Mouse (Mus musculus) lung, adult 2 months (tissue): ENCODE results near the gene Uvrag. TPM values are rescaled to one million over a fixed set of nuclear protein-coding genes. Genes with fewer than 3 reads are reported as not detected.

ENCODE experiments used
- DNase-seq: peaks from one replicate; pipeline ENCODE4 v3.0.0; 2022
- H3K4me1 ChIP-seq: fragments of 200-500 bp; 2 replicates; pipeline ENCODE4 v1.6.1; 2011; ENCODE audit warnings: low read length; ENCODE audit not compliant: control insufficient read depth, insufficient read depth
- H3K4me3 ChIP-seq: fragments of 200-500 bp; replicated peaks from 2 replicates; pipeline ENCODE3; 2011; ENCODE audit warnings: low read depth, mild to moderate bottlenecking, control low read depth, low read length; ENCODE audit errors: extremely low read depth
- CTCF ChIP-seq: fragments of 200-500 bp; IDR thresholded peaks from 2 replicates; pipeline ENCODE4 v1.5.1; 2011; ENCODE audit warnings: mild to moderate bottlenecking, low read length, control low read depth; ENCODE audit not compliant: insufficient read depth
- POLR2A ChIP-seq: fragments of 200-500 bp; IDR thresholded peaks from 2 replicates; pipeline ENCODE4 v1.6.1; 2011; ENCODE audit warnings: low read depth, mild to moderate bottlenecking, control low read depth, low read length, borderline replicate concordance; ENCODE audit errors: extremely low read depth
- WGBS: fragments of 180-500 bp; shearing (Covaris S2); methylation state at CpG from one replicate; pipeline ENCODE4 v1.1.7; 2018; 5-methylcytosine and 5-hydroxymethylcytosine counted together
- polyA plus RNA-seq: library from polyadenylated mRNA; depleted of rRNA; stranded (reverse); fragments of >200 nt; gene quantifications from 2 replicates; pipeline ENCODE4 v1.2.3, GENCODE M21; 2012

The Uvrag gene
- polyA plus RNA-seq, 1 experiment, result 35.4 TPM

DNA sequence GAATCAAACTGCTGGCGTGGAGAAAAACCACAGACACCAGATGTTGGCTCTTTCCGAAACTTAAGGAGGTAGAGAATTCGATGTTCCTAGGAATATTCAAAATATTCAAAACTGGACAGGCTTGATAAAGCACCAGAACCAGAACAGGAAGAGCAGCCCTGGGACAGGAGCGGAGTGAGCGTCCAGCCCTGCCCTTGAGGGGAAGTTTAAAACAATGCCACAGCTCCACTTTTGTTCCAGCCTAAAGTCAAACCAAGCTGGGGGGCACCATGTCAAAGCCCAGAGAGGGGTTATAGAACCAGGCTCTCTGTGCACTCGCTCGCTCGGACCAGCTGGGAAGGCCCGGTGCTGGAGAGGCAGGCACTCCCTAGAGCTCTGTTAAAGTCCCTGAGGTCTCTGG lies 8.3 kb downstream of the Uvrag start:
- WGBS, result 19% methylated on average over 9 of the region's 9 CpGs
- H3K4me1 ChIP-seq, result peaks cover 38% of the 10 kb centered on the region
- DNase-seq, result no peak
- no peak overlapping the region for H3K4me3 ChIP-seq
- TF ChIP-seq CTCF (no peak), POLR2A (no peak; the same call in 1 of the 2 replicates)

GRCm38 (mm10) chr7:99131819-99132353 lies 9.1 kb downstream of the Uvrag start:
- WGBS, result 12% methylated on average over 6 of the region's 6 CpGs
- Histone ChIP-seq H3K4me1 (peaks cover 43% of the 10 kb centered on the region), H3K4me3 (no peak overlapping the region)
- TF ChIP-seq CTCF (no peak), POLR2A (no peak)
- DNase-seq, result no peak

GRCm38 (mm10) chr7:99128965-99129364 lies 12.0 kb downstream of the Uvrag start:
- DNase-seq, result no peak
- 65% methylated on average over 8 of the region's 8 CpGs for WGBS

DNA sequence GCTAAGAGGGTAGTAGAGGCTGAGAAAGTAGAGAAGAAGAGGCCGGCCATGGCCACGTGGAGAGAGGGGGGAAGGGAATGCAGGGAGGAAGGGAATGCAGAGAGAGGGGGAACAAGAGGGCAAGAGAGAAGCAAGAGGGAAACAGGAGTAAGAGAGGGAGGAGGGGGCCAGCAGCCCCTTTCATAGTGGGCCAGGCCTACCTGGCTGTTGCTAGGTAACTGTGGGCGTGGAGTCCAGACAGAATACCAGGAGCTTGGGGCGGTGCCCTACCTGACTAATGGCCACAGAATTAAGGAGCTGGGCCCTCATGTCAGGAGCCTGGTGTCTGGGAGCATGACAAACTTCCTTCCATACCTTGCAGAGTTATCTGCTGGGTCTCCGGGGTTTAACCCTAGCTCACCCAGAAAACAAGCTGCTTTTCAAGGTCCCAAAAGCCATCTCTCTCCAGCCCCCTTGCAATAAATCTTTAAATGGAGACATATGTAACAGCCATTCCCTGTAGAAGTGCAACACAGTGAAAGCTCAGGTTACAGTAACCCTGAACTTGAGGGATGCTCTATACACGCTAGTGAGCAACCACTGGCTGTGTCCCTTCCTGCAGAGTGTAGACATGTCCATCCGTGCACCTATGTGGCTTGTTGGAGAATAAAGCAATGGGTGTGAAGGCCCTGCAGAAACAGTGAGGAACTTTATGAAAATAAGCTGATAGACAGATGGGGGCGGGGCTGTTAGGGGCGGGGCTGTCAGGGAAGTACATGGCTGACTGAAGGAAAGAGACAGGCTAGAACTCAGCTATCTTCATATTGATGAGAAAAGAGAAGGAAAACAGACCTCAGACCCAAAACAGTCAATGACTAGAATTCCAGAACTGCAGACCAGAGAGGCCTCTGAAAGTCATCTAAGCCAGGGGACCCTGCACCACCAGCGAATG lies 12.7 kb downstream of the Uvrag start:
- DNase-seq, result no peak
- 58% methylated on average over 10 of the region's 10 CpGs for WGBS
- H3K4me1 ChIP-seq, result peaks cover 42% of the 10 kb centered on the region
- no peak overlapping the region for H3K4me3 ChIP-seq
- TF ChIP-seq POLR2A, result no peak

More at GRCm38 (mm10) chr7:99128965-99129364, 12.0 kb downstream of the Uvrag start:
- peaks cover 44% of the 10 kb centered on the region for H3K4me1 ChIP-seq
- H3K4me3 ChIP-seq, result no peak overlapping the region
- TF ChIP-seq CTCF (no peak), POLR2A (no peak)

DNA sequence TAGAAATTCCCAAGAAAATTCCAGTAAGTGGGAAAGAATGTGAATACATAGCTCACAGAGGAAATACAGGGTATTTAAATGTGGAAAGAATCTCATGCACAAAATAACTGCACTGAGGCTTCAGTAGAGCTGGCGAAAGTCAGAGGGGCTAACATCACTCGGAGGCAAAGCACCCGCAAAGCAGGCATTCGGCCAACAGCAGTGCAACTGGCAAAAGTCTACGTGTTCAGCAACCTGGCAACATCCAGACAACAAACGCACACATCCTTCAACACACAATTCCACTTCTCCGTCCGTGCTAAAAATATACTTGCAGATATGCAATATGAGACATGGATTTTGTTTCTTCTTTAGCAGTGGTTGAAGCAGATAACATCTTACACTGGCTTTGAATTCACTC lies 14.9 kb downstream of the Uvrag start:
- TF ChIP-seq CTCF (no peak), POLR2A (no peak)
- Histone ChIP-seq H3K4me1 (peaks cover 29% of the 10 kb centered on the region), H3K4me3 (no peak overlapping the region)
- DNase-seq, result no peak
- 21% methylated on average over 8 of the region's 8 CpGs for WGBS

DNA sequence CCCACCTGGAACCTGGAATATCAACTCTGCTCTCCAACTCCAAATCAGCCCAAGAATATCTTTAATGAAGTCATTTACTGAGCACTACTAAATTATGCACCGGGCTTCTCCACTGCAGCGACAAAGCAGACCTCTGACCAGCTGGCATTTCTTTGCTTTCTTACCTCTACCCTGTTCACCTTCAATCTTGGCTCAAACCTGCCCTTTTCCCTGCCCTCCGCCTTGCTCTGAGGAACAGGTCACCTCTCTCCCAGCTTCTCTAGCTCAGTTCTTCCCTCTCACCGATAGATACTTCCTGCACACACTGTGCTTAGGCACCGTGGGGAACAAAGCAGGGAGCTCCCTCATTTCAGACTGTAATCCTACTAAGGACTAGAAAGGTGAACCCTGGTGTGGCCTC lies 18.3 kb downstream of the Uvrag start:
- 63% methylated on average over 5 of the region's 5 CpGs for WGBS
- H3K4me1 ChIP-seq, result peaks cover 25% of the 10 kb centered on the region
- H3K4me3 ChIP-seq, result no peak overlapping the region
- DNase-seq, result no peak
- TF ChIP-seq CTCF, result no peak
- TF ChIP-seq POLR2A, result no peak

DNA sequence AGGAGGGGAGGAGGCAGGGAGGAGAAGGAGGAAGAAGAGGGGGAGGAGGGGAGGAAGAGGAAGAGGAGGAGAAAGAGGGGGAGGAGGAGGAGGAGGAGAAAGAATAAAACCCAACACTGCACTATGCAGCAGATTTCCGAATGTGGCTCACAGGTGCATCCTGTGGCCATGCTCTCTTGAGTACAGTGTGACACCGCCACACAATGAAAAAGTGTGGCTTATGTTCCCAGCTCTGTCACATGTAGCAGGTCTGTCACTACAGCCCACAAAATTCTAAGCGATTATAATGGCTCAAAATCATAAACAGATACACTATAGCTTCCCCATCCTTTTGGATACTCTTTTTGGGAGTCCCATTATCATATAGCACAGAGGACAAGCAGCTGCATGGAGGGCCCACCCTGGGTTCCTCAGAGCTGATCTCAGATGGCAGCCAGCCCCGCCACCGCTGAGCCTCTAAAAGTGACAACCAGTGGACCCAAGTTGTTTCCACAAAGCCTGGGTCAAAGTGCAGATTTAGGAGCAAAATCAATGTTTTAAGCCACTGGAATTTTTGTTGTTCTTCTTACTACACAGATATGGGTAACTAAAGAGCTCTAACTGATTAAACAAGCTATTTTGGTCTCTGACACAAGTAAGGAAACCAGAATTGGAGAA lies 19.9 kb downstream of the Uvrag start:
- peaks cover 12% of the 10 kb centered on the region for H3K4me1 ChIP-seq
- TF ChIP-seq POLR2A, result no peak
- 71% methylated on average over 5 of the region's 5 CpGs for WGBS
- H3K4me3 ChIP-seq, result no peak overlapping the region
- DNase-seq, result no peak

GRCm38 (mm10) chr7:99120082-99120481 lies 20.9 kb downstream of the Uvrag start:
- Histone ChIP-seq H3K4me3 (no peak overlapping the region), H3K4me1 (peaks cover 12% of the 10 kb centered on the region; the same call in 1 of the 2 replicates)
- WGBS, result 48% methylated on average over 4 of the region's 4 CpGs
- no peak for DNase-seq
- TF ChIP-seq CTCF, result no peak
- no peak for TF ChIP-seq POLR2A

- Histone ChIP-seq H3K4me1 (peaks cover 12% of the 10 kb centered on the region; the same call in 1 of the 2 replicates), H3K4me3 (no peak overlapping the region)
- DNase-seq, result no peak
- TF ChIP-seq CTCF (no peak), POLR2A (no peak)
- WGBS, result 64% methylated on average over 3 of the region's 3 CpGs
These were observed 24.2 kb downstream of the Uvrag start for GRCm38 (mm10) chr7:99116781-99117180.
